Mouse (Mus musculus): Measurements from ENCODE around the gene Vav2. TPM values are rescaled to one million over a fixed set of nuclear protein-coding genes. Genes with fewer than 3 reads are reported as not detected.

The Vav2 gene
- 3.5 and 5.1 TPM in 2 replicates for total RNA-seq (2014; fragmentation: Nextera tagmentation)
- 6.8 and 6.9 TPM in 2 replicates for total RNA-seq (2017)
- 7.2 and 7.5 TPM in 2 replicates for polyA plus RNA-seq (2012)

GRCm38 (mm10) chr2:27426855-27427457, at the start of gene Vav2:
Gene Vav2 (minus strand): TSS chr2:27427033.
- Histone ChIP-seq H3K4me3 (ENCODE audit: low read depth, low read length) (peak within 1 kb of the TSS; percentile 76), H3K27me3 (ENCODE audit: insufficient read depth, low read length) (peaks cover 39% of the 10 kb centered on the region), H3K9me3 (replicated peaks) (no peaks in the 10 kb centered on the region), H3K36me3 (replicated peaks) (no peaks in the 10 kb centered on the region), H3K4me1 (ENCODE audit: insufficient read depth, low read depth, low read length) (peaks cover 33% of the 10 kb centered on the region)
- TF ChIP-seq POLR2AphosphoS5 (IDR thresholded peaks at IDR 0.05; ENCODE audit: insufficient replicate concordance, low read depth, low read length) (no peak), GATA1 (IDR thresholded peaks at IDR 0.05; ENCODE audit: borderline replicate concordance, low read length) (no peak), CTCF (IDR thresholded peaks at IDR 0.05; ENCODE audit: low read depth, low read length) (no peak), GATA2 (IDR thresholded peaks at IDR 0.05; ENCODE audit: borderline replicate concordance, low read depth, low read length) (no peak), TAL1 (conservative IDR thresholded peaks at IDR 0.05; ENCODE audit: low read depth, low read length) (no peak)
- ATAC-seq (ENCODE audit: extremely low read depth, insufficient number of reproducible peaks, low FRiP score, poor library complexity, severe bottlenecking) (peak; percentile 91), DNase-seq (ENCODE audit: low spot score) (peak; percentile 97)

- DNase-seq (ENCODE audit: low spot score) (peak; percentile 93), ATAC-seq (ENCODE audit: extremely low read depth, insufficient number of reproducible peaks, low FRiP score, poor library complexity, severe bottlenecking) (peak; percentile 56; the same call in 1 of the 2 replicates)
- TF ChIP-seq GATA2 (IDR thresholded peaks at IDR 0.05; ENCODE audit: borderline replicate concordance, low read depth, low read length): no peak
- no peak for TF ChIP-seq POLR2AphosphoS5 (IDR thresholded peaks at IDR 0.05; ENCODE audit: insufficient replicate concordance, low read depth, low read length)
- no peak for TF ChIP-seq GATA1 (IDR thresholded peaks at IDR 0.05; ENCODE audit: borderline replicate concordance, low read length)
- TF ChIP-seq CTCF (IDR thresholded peaks at IDR 0.05; ENCODE audit: low read depth, low read length): no peak
- TF ChIP-seq TAL1 (conservative IDR thresholded peaks at IDR 0.05; ENCODE audit: low read depth, low read length): no peak
- Histone ChIP-seq H3K9me3 (replicated peaks) (no peaks in the 10 kb centered on the region), H3K4me1 (ENCODE audit: insufficient read depth, low read depth, low read length) (peaks cover 52% of the 10 kb centered on the region), H3K27me3 (ENCODE audit: insufficient read depth, low read length) (no peaks in the 10 kb centered on the region), H3K36me3 (replicated peaks) (peaks cover 32% of the 10 kb centered on the region), H3K4me3 (ENCODE audit: low read depth, low read length) (peak overlapping the region; percentile 92)
Measured at GRCm38 (mm10) chr2:27475495-27476302, 48.9 kb upstream of the Vav2 start.

GRCm38 (mm10) chr2:27474621-27475484, 48.0 kb upstream of the Vav2 start:
- DNase-seq (ENCODE audit: low spot score) (peak; percentile 44), ATAC-seq (ENCODE audit: extremely low read depth, insufficient number of reproducible peaks, low FRiP score, poor library complexity, severe bottlenecking) (no peak)
- H3K36me3 ChIP-seq (replicated peaks): peaks cover 40% of the 10 kb centered on the region
- no peak for TF ChIP-seq POLR2AphosphoS5 (IDR thresholded peaks at IDR 0.05; ENCODE audit: insufficient replicate concordance, low read depth, low read length)
- peak overlapping the region; percentile 92 for H3K4me3 ChIP-seq (ENCODE audit: low read depth, low read length)
- no peaks in the 10 kb centered on the region for H3K27me3 ChIP-seq (ENCODE audit: insufficient read depth, low read length)
- peaks cover 56% of the 10 kb centered on the region for H3K4me1 ChIP-seq (ENCODE audit: insufficient read depth, low read depth, low read length)
- no peaks in the 10 kb centered on the region for H3K9me3 ChIP-seq (replicated peaks)

- peaks cover 50% of the 10 kb centered on the region for H3K36me3 ChIP-seq (replicated peaks)
- ATAC-seq (ENCODE audit: extremely low read depth, insufficient number of reproducible peaks, low FRiP score, poor library complexity, severe bottlenecking) (no peak), DNase-seq (ENCODE audit: low spot score) (no peak)
- H3K9me3 ChIP-seq (replicated peaks): no peaks in the 10 kb centered on the region
- H3K4me1 ChIP-seq (ENCODE audit: insufficient read depth, low read depth, low read length): peaks cover 65% of the 10 kb centered on the region
- TF ChIP-seq CTCF (IDR thresholded peaks at IDR 0.05; ENCODE audit: low read depth, low read length) (no peak), TAL1 (conservative IDR thresholded peaks at IDR 0.05; ENCODE audit: low read depth, low read length) (no peak), GATA1 (IDR thresholded peaks at IDR 0.05; ENCODE audit: borderline replicate concordance, low read length) (no peak), GATA2 (IDR thresholded peaks at IDR 0.05; ENCODE audit: borderline replicate concordance, low read depth, low read length) (no peak), POLR2AphosphoS5 (IDR thresholded peaks at IDR 0.05; ENCODE audit: insufficient replicate concordance, low read depth, low read length) (no peak)
- no peaks in the 10 kb centered on the region for H3K27me3 ChIP-seq (ENCODE audit: insufficient read depth, low read length)
- H3K4me3 ChIP-seq (ENCODE audit: low read depth, low read length): peak overlapping the region; percentile 92
Measured at GRCm38 (mm10) chr2:27473911-27474310, 47.1 kb upstream of the Vav2 start.

- H3K4me3 ChIP-seq (ENCODE audit: low read depth, low read length): no peak overlapping the region; the same call in 1 of the 2 replicates
- H3K9me3 ChIP-seq (replicated peaks): no peaks in the 10 kb centered on the region
- DNase-seq (ENCODE audit: low spot score): no peak
- no peak for TF ChIP-seq TAL1 (conservative IDR thresholded peaks at IDR 0.05; ENCODE audit: low read depth, low read length)
- TF ChIP-seq POLR2AphosphoS5 (IDR thresholded peaks at IDR 0.05; ENCODE audit: insufficient replicate concordance, low read depth, low read length): no peak
- no peak for TF ChIP-seq GATA2 (IDR thresholded peaks at IDR 0.05; ENCODE audit: borderline replicate concordance, low read depth, low read length)
- TF ChIP-seq GATA1 (IDR thresholded peaks at IDR 0.05; ENCODE audit: borderline replicate concordance, low read length): no peak
- TF ChIP-seq CTCF (IDR thresholded peaks at IDR 0.05; ENCODE audit: low read depth, low read length): no peak
- peaks cover 57% of the 10 kb centered on the region for H3K36me3 ChIP-seq (replicated peaks)
- H3K4me1 ChIP-seq (ENCODE audit: insufficient read depth, low read depth, low read length): peaks cover 68% of the 10 kb centered on the region
- H3K27me3 ChIP-seq (ENCODE audit: insufficient read depth, low read length): no peaks in the 10 kb centered on the region
- no peak for ATAC-seq (ENCODE audit: extremely low read depth, insufficient number of reproducible peaks, low FRiP score, poor library complexity, severe bottlenecking)
Measured at GRCm38 (mm10) chr2:27473061-27473765, 46.4 kb upstream of the Vav2 start.
